Mouse (Mus musculus): ENCODE measurements around the gene Bach2. TPM values are rescaled to one million over a fixed set of nuclear protein-coding genes. Genes with fewer than 3 reads are reported as not detected.

Gene Bach2
- total and polyA plus RNA-seq, 2 experiments from 2014 or later = 13.9 to 14.7 TPM

DNA sequence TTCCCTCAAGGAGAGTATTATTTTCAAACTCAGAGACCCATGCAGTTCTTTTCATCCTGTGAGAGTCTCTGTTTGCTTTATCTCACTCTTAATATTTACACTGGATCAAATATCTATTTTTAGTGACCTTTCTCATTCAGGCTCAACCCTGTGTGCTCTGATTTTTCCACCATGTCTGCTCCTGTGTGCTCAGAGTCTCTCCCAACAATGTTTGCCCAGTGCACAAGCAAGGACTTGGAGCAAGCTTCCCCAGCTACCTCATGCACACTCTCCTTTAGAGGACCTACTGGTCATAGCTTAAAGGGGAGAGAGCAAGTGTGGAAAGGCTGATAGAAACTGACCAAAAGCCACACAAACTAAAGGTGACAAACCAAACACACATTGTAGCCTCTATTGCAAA lies 26.0 kb upstream of the Bach2 start:
- H3K27me3 ChIP-seq (ENCODE audit: insufficient read depth, low read length) = no peaks in the 10 kb centered on the region
- ATAC-seq = no peak
- no peak overlapping the region for H3K4me2 ChIP-seq (ENCODE audit: low read depth, low read length)
- H3K4me1 ChIP-seq (ENCODE audit: insufficient read depth, low read length) = no peaks in the 10 kb centered on the region
- H3K36me3 ChIP-seq (ENCODE audit: insufficient read depth, low read length) = no peaks in the 10 kb centered on the region
- no peak for DNase-seq (ENCODE audit: low spot score)
- H3K9ac ChIP-seq (replicated peaks; ENCODE audit: low read length) = no peak overlapping the region
- no peak overlapping the region for H3K4me3 ChIP-seq (ENCODE audit: low read length)
- TF ChIP-seq CTCF (IDR thresholded peaks at IDR 0.05; ENCODE audit: low read depth) = no peak
- H3K27ac ChIP-seq = no peak overlapping the region
- no peaks in the 10 kb centered on the region for H3K9me3 ChIP-seq (ENCODE audit: low read length)

- H3K36me3 ChIP-seq (ENCODE audit: insufficient read depth, low read length) = no peaks in the 10 kb centered on the region
- no peak overlapping the region for H3K4me3 ChIP-seq (ENCODE audit: low read length)
- H3K9ac ChIP-seq (replicated peaks; ENCODE audit: low read length) = no peak overlapping the region
- no peak for DNase-seq (ENCODE audit: low spot score)
- 85% methylated on average over 4 of the region's 4 CpGs for WGBS
- no peaks in the 10 kb centered on the region; the same call in none of the 2 replicates for H3K4me1 ChIP-seq (ENCODE audit: insufficient read depth, low read length)
- no peak overlapping the region for H3K4me2 ChIP-seq (ENCODE audit: low read depth, low read length)
- no peak for ATAC-seq
- H3K27ac ChIP-seq = no peak overlapping the region
- TF ChIP-seq CTCF (IDR thresholded peaks at IDR 0.05; ENCODE audit: low read depth) = no peak
- no peaks in the 10 kb centered on the region for H3K27me3 ChIP-seq (ENCODE audit: insufficient read depth, low read length)
- H3K9me3 ChIP-seq (ENCODE audit: low read length) = no peaks in the 10 kb centered on the region
These were observed 22.1 kb upstream of the Bach2 start for GRCm38 (mm10) chr4:32216466-32216865.

DNA sequence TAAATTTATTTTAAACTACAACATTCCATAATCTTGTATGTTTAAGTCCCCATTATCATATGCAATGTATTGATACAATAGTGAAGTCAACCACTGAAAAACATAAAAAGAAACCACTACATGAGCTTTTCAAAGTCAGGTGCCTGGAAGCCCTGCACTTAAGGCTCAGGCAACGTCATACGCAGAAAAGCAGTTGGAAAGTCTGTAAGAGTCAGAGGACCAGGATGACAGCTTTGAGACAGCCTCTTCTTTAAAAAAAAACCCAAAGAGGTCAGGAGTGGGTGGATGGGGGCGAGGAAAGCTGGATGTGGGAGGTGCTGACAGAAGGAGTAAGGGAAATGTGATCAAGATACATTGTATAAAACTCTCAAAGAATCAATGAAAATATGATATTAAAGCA lies 21.6 kb upstream of the Bach2 start:
- H3K27ac ChIP-seq = no peak overlapping the region
- ATAC-seq (no peak), DNase-seq (ENCODE audit: low spot score) (no peak)
- TF ChIP-seq CTCF (IDR thresholded peaks at IDR 0.05; ENCODE audit: low read depth) = no peak
- no peaks in the 10 kb centered on the region; the same call in none of the 2 replicates for H3K4me1 ChIP-seq (ENCODE audit: insufficient read depth, low read length)
- no peak overlapping the region for H3K4me2 ChIP-seq (ENCODE audit: low read depth, low read length)
- no peaks in the 10 kb centered on the region for H3K9me3 ChIP-seq (ENCODE audit: low read length)
- H3K27me3 ChIP-seq (ENCODE audit: insufficient read depth, low read length) = no peaks in the 10 kb centered on the region
- no peak overlapping the region for H3K4me3 ChIP-seq (ENCODE audit: low read length)
- H3K36me3 ChIP-seq (ENCODE audit: insufficient read depth, low read length) = no peaks in the 10 kb centered on the region
- WGBS = 79% methylated on average over 3 of the region's 3 CpGs
- H3K9ac ChIP-seq (replicated peaks; ENCODE audit: low read length) = no peak overlapping the region

GRCm38 (mm10) chr4:32217593-32217992 lies 21.0 kb upstream of the Bach2 start:
- no peak overlapping the region for H3K4me3 ChIP-seq (ENCODE audit: low read length)
- DNase-seq (ENCODE audit: low spot score) (no peak), ATAC-seq (no peak)
- no peak overlapping the region for H3K27ac ChIP-seq
- H3K9ac ChIP-seq (replicated peaks; ENCODE audit: low read length) = no peak overlapping the region
- no peak for TF ChIP-seq CTCF (IDR thresholded peaks at IDR 0.05; ENCODE audit: low read depth)
- H3K4me1 ChIP-seq (ENCODE audit: insufficient read depth, low read length) = no peaks in the 10 kb centered on the region; the same call in none of the 2 replicates
- H3K27me3 ChIP-seq (ENCODE audit: insufficient read depth, low read length) = no peaks in the 10 kb centered on the region
- WGBS = 87% methylated on average over 12 of the region's 12 CpGs
- H3K4me2 ChIP-seq (ENCODE audit: low read depth, low read length) = no peak overlapping the region
- H3K9me3 ChIP-seq (ENCODE audit: low read length) = no peaks in the 10 kb centered on the region
- H3K36me3 ChIP-seq (ENCODE audit: insufficient read depth, low read length) = no peaks in the 10 kb centered on the region

DNA sequence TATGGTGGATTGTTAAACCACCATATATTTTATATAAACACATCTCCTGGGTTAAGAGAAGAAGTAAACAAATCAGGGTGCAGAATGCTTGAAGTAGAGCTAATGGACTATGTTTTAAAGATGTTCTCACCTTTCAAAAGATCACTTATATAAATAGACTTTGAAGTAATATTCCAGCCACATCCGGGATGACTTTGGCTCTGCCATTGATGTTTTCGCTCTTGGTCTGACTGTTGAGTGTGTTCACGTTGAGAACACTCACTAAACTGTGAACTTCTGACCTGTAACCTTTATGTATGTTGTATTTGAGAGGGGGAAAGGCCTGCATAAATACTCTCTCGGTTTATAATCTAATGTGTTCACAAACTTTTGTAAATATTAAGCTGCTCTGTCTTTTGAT lies 20.2 kb upstream of the Bach2 start:
- ATAC-seq (no peak), DNase-seq (ENCODE audit: low spot score) (no peak)
- no peak overlapping the region for H3K9ac ChIP-seq (replicated peaks; ENCODE audit: low read length)
- no peak overlapping the region for H3K4me3 ChIP-seq (ENCODE audit: low read length)
- WGBS = 87% methylated on average over 4 of the region's 4 CpGs
- no peaks in the 10 kb centered on the region for H3K27me3 ChIP-seq (ENCODE audit: insufficient read depth, low read length)
- no peaks in the 10 kb centered on the region for H3K9me3 ChIP-seq (ENCODE audit: low read length)
- H3K4me2 ChIP-seq (ENCODE audit: low read depth, low read length) = no peak overlapping the region
- no peak overlapping the region for H3K27ac ChIP-seq
- H3K36me3 ChIP-seq (ENCODE audit: insufficient read depth, low read length) = no peaks in the 10 kb centered on the region
- no peak for TF ChIP-seq CTCF (IDR thresholded peaks at IDR 0.05; ENCODE audit: low read depth)
- H3K4me1 ChIP-seq (ENCODE audit: insufficient read depth, low read length) = no peaks in the 10 kb centered on the region; the same call in none of the 2 replicates

DNA sequence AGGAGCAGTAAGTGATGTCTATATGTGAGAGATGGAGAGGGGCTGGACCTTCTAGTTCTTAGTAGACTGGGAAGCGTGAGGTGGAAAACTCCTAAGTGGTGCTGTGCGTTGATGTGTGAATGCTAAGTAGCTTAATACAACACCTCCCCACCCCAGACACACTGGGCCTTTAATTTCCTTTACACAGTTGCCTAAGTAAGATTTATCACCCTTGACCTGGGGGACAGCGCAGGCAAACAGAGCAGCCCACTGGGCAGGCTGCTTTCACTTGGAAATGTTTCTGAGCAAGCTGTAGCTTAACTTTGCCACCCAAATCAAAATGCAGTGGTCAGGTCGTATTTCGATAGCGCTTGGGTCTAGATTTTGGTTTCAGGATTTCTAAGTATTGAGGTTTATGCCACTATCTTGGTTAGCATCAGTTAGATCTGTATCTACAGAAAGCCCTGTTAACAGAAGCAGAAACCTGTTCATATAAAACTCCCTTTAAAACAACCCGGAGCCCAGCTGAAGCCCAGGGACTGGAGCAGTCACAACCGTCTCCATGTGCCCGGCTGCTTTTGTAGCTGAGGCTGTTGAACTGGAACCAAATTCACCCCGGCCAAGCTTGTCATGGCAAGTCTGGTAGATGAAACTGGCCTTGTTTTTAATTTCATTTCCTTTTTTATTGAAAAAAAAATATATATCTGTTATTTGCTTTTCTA lies 19.0 kb upstream of the Bach2 start:
- 40% methylated on average over 10 of the region's 10 CpGs for WGBS
- no peak for TF ChIP-seq CTCF (IDR thresholded peaks at IDR 0.05; ENCODE audit: low read depth)
- Histone ChIP-seq H3K27ac (no peak overlapping the region), H3K4me3 (ENCODE audit: low read length) (no peak overlapping the region), H3K4me1 (ENCODE audit: insufficient read depth, low read length) (no peaks in the 10 kb centered on the region; the same call in none of the 2 replicates), H3K9me3 (ENCODE audit: low read length) (no peaks in the 10 kb centered on the region), H3K9ac (replicated peaks; ENCODE audit: low read length) (no peak overlapping the region), H3K4me2 (ENCODE audit: low read depth, low read length) (no peak overlapping the region), H3K36me3 (ENCODE audit: insufficient read depth, low read length) (no peaks in the 10 kb centered on the region), H3K27me3 (ENCODE audit: insufficient read depth, low read length) (no peaks in the 10 kb centered on the region)
- no peak for ATAC-seq
- DNase-seq (ENCODE audit: low spot score) = no peak

DNA sequence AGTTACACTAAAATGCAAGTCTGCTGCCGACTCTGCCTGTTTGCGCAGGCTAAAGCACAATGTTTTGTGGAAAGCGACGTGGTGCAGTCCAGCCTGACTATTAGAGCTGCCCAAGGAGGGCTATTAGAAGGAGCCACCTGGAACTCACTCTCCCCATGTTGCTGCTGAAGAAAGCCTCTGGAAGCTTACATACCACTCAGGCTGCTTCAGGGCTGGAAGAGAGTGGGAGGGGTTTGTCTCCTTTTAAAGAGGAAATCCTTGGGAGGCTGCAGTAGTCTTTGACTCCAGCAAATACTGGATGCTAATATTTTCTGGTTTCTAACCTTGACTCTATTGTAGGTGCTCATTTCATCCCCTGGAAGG lies 18.5 kb upstream of the Bach2 start:
- Histone ChIP-seq H3K9me3 (ENCODE audit: low read length) (no peaks in the 10 kb centered on the region), H3K27me3 (ENCODE audit: insufficient read depth, low read length) (no peaks in the 10 kb centered on the region), H3K9ac (replicated peaks; ENCODE audit: low read length) (no peak overlapping the region), H3K36me3 (ENCODE audit: insufficient read depth, low read length) (no peaks in the 10 kb centered on the region), H3K4me1 (ENCODE audit: insufficient read depth, low read length) (no peaks in the 10 kb centered on the region; the same call in none of the 2 replicates), H3K4me3 (ENCODE audit: low read length) (no peak overlapping the region), H3K27ac (no peak overlapping the region), H3K4me2 (ENCODE audit: low read depth, low read length) (no peak overlapping the region)
- no peak for DNase-seq (ENCODE audit: low spot score)
- no peak for ATAC-seq
- no peak for TF ChIP-seq CTCF (IDR thresholded peaks at IDR 0.05; ENCODE audit: low read depth)
- 65% methylated on average over 4 of the region's 4 CpGs for WGBS
